Mouse (Mus musculus) right cerebral cortex, adult 2 months (tissue): ENCODE results near the gene Zfp524.
"Not testable (repeated sequence)": the region's sequence is repeated elsewhere in the genome, so short reads cannot be mapped to it uniquely, and the experiment has no call there.

Source experiments
- DNase-seq, 2 experiments: peaks; one replicate each; pipeline ENCODE4 v3.0.0; 2021 to 2022; ENCODE audit warnings: low spot score in 2 of 2

Zfp524 gene

GRCm38 (mm10) chr7:5016057-5016456 is 1.8 kb downstream of the Zfp524 start:
- no peak for DNase-seq

- DNase-seq, result no peak
Measured at GRCm38 (mm10) chr7:5016920-5017319, 2.7 kb downstream of the Zfp524 start.

GRCm38 (mm10) chr7:5017352-5017751 is 3.1 kb downstream of the Zfp524 start:
- DNase-seq, result no peak

GRCm38 (mm10) chr7:5017931-5018330 is 3.7 kb downstream of the Zfp524 start:
- no peak for DNase-seq

- not testable (repeated sequence) for DNase-seq
Measured at GRCm38 (mm10) chr7:5019576-5019975, 5.4 kb downstream of the Zfp524 start.

GRCm38 (mm10) chr7:5020000-5020681 is 5.9 kb downstream of the Zfp524 start, which contains the start of the genes Zfp865 and Ccdc106:
Gene Zfp865 (plus strand): TSS chr7:5020376.
Gene Ccdc106 (plus strand): TSS chr7:5020553.
- peak; percentile 99 to 100 for DNase-seq

GRCm38 (mm10) chr7:5020685-5021084 is 6.5 kb downstream of the Zfp524 start:
- DNase-seq, result no peak

- DNase-seq, result no peak
Measured at GRCm38 (mm10) chr7:5021197-5021596, 7.0 kb downstream of the Zfp524 start.

- DNase-seq, result no peak
Measured at GRCm38 (mm10) chr7:5029543-5029942, 15.3 kb downstream of the Zfp524 start.

- no peak for DNase-seq
Measured at GRCm38 (mm10) chr7:5029946-5030345, 15.7 kb downstream of the Zfp524 start.

GRCm38 (mm10) chr7:5030554-5031275 is 16.5 kb downstream of the Zfp524 start:
- no peak for DNase-seq

GRCm38 (mm10) chr7:5031496-5031895 is 17.3 kb downstream of the Zfp524 start:
- no peak for DNase-seq

GRCm38 (mm10) chr7:5033818-5034217 is 19.6 kb downstream of the Zfp524 start, which contains the start of gene 4632433K11Rik:
Gene 4632433K11Rik (plus strand): TSS chr7:5034118.
- no peak for DNase-seq

- no peak for DNase-seq
Measured at GRCm38 (mm10) chr7:5035628-5036027, 21.4 kb downstream of the Zfp524 start.

GRCm38 (mm10) chr7:5036136-5036535 is 21.9 kb downstream of the Zfp524 start:
- DNase-seq, result no peak

GRCm38 (mm10) chr7:5037026-5037425 is 22.8 kb downstream of the Zfp524 start:
- DNase-seq, result no peak

- DNase-seq, result no peak
Measured at GRCm38 (mm10) chr7:5037467-5037866, 23.3 kb downstream of the Zfp524 start.

- DNase-seq, result peak; percentile 87 to 93
Measured at GRCm38 (mm10) chr7:5038109-5038732, 24.0 kb downstream of the Zfp524 start, which contains the start of gene Zfp784. Gene Zfp784 (minus strand): TSS chr7:5038446.

GRCm38 (mm10) chr7:5038940-5039339 is 24.7 kb downstream of the Zfp524 start:
- no peak for DNase-seq

GRCm38 (mm10) chr7:5044981-5045380 is 30.8 kb downstream of the Zfp524 start:
- DNase-seq, result no peak

GRCm38 (mm10) chr7:5046112-5046511 is 31.9 kb downstream of the Zfp524 start:
- no peak for DNase-seq

GRCm38 (mm10) chr7:5047313-5047712 is 33.1 kb downstream of the Zfp524 start:
- DNase-seq, result no peak
